Mouse (Mus musculus): ENCODE results near the gene Otogl.

DNA sequence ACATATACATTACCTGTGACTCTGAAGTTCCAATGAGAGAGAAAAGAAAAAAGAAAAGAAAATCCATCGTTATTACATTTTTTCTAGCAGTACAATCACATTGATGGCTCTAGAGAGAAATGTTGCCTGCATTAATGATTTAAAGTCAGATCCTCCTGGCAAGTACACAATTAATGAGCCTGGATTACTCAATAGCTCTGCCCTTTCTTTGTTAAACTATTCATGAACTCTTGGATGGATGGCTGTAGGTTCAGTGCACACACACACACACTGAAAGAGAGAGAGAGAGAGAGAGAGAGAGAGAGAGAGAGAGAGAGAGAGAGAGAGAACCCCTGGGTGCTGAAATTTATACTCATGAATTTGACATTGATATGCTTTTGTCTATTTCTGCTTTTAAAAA is 192.1 kb downstream of the Otogl start, which contains the start of gene Ptprq:
- TF ChIP-seq CTCF (IDR thresholded peaks at IDR 0.05; ENCODE audit: low read depth, low read length), result no peak
- TF ChIP-seq GATA1 (IDR thresholded peaks at IDR 0.05; ENCODE audit: borderline replicate concordance, low read length), result no peak

Data from G1E (cell line).